Mouse (Mus musculus): ENCODE data around the gene Tubg1. TPM values are rescaled to one million over a fixed set of nuclear protein-coding genes. Genes with fewer than 3 reads are reported as not detected.
"Not testable (repeated sequence)": the region's sequence is repeated elsewhere in the genome, so short reads cannot be mapped to it uniquely, and the experiment has no call there.

Tubg1 gene
- polyA plus RNA-seq, 1 experiment from 2014 or later: 145 TPM

GRCm38 (mm10) chr11:101151063-101151462, 31.3 kb downstream of the Tubg1 start:
- H3K4me3 ChIP-seq: no peak overlapping the region
- no peak overlapping the region for H3K27ac ChIP-seq
- DNase-seq (ENCODE audit: low spot score): no peak
- H3K4me1 ChIP-seq: peaks cover 30% of the 10 kb centered on the region
- no peaks in the 10 kb centered on the region for H3K9me3 ChIP-seq (replicated peaks)
- 61% methylated on average over 2 of the region's 2 CpGs for WGBS
- no peaks in the 10 kb centered on the region for H3K36me3 ChIP-seq
- H3K27me3 ChIP-seq (ENCODE audit: low read depth, poor library complexity, severe bottlenecking): peaks cover 7% of the 10 kb centered on the region

GRCm38 (mm10) chr11:101152825-101153224, 33.1 kb downstream of the Tubg1 start:
- Histone ChIP-seq H3K9me3 (replicated peaks) (no peaks in the 10 kb centered on the region), H3K27ac (no peak overlapping the region), H3K4me3 (no peak overlapping the region), H3K27me3 (ENCODE audit: low read depth, poor library complexity, severe bottlenecking) (peaks cover 22% of the 10 kb centered on the region), H3K4me1 (peaks cover 30% of the 10 kb centered on the region), H3K36me3 (no peaks in the 10 kb centered on the region)
- WGBS: 76% methylated on average over 1 of the region's 1 CpGs
- no peak for DNase-seq (ENCODE audit: low spot score)

GRCm38 (mm10) chr11:101154648-101155047, 34.9 kb downstream of the Tubg1 start:
- no peaks in the 10 kb centered on the region for H3K9me3 ChIP-seq (replicated peaks)
- H3K36me3 ChIP-seq: no peaks in the 10 kb centered on the region
- peaks cover 17% of the 10 kb centered on the region for H3K4me1 ChIP-seq
- no peak overlapping the region for H3K4me3 ChIP-seq
- no peak overlapping the region for H3K27ac ChIP-seq
- no peak for DNase-seq (ENCODE audit: low spot score)
- H3K27me3 ChIP-seq (ENCODE audit: low read depth, poor library complexity, severe bottlenecking): peaks cover 30% of the 10 kb centered on the region

GRCm38 (mm10) chr11:101155151-101155550, 35.4 kb downstream of the Tubg1 start:
- Histone ChIP-seq H3K4me3 (no peak overlapping the region), H3K9me3 (replicated peaks) (no peaks in the 10 kb centered on the region), H3K4me1 (peaks cover 13% of the 10 kb centered on the region), H3K36me3 (no peaks in the 10 kb centered on the region), H3K27ac (no peak overlapping the region), H3K27me3 (ENCODE audit: low read depth, poor library complexity, severe bottlenecking) (peaks cover 30% of the 10 kb centered on the region)
- WGBS: 60% methylated on average over 6 of the region's 6 CpGs
- DNase-seq (ENCODE audit: low spot score): no peak

GRCm38 (mm10) chr11:101155728-101156371, 36.1 kb downstream of the Tubg1 start, which contains the start of gene Tubg2:
Gene Tubg2, plus strand, starts transcription at chr11:101155907.
- Histone ChIP-seq H3K4me1 (peaks cover 13% of the 10 kb centered on the region), H3K9me3 (replicated peaks) (no peaks in the 10 kb centered on the region), H3K36me3 (no peaks in the 10 kb centered on the region), H3K27ac (peak within 1 kb of the TSS; percentile 70), H3K4me3 (peak within 1 kb of the TSS; percentile 50), H3K27me3 (ENCODE audit: low read depth, poor library complexity, severe bottlenecking) (peaks cover 37% of the 10 kb centered on the region)
- 2% methylated on average over 36 of the region's 36 CpGs for WGBS
- DNase-seq (ENCODE audit: low spot score): peak; percentile 71

GRCm38 (mm10) chr11:101160151-101160550, 40.4 kb downstream of the Tubg1 start:
- WGBS: 78% methylated on average over 10 of the region's 10 CpGs

GRCm38 (mm10) chr11:101160981-101161505, 41.3 kb downstream of the Tubg1 start:
- H3K9me3 ChIP-seq (replicated peaks); H3K27ac ChIP-seq; H3K4me3 ChIP-seq; DNase-seq (ENCODE audit: low spot score); H3K36me3 ChIP-seq: not testable (repeated sequence)
- 79% methylated on average over 8 of the region's 8 CpGs for WGBS
- Histone ChIP-seq H3K4me1 (peaks cover 38% of the 10 kb centered on the region), H3K27me3 (ENCODE audit: low read depth, poor library complexity, severe bottlenecking) (peaks cover 83% of the 10 kb centered on the region)

More at GRCm38 (mm10) chr11:101160151-101160550, 40.4 kb downstream of the Tubg1 start:
- H3K27ac ChIP-seq; DNase-seq (ENCODE audit: low spot score); H3K36me3 ChIP-seq; H3K9me3 ChIP-seq (replicated peaks); H3K4me3 ChIP-seq: not testable (repeated sequence)
- peaks cover 78% of the 10 kb centered on the region for H3K27me3 ChIP-seq (ENCODE audit: low read depth, poor library complexity, severe bottlenecking)
- peaks cover 38% of the 10 kb centered on the region for H3K4me1 ChIP-seq

GRCm38 (mm10) chr11:101161551-101161950, 41.8 kb downstream of the Tubg1 start:
- H3K36me3 ChIP-seq: peaks cover 7% of the 10 kb centered on the region
- no peak overlapping the region for H3K27ac ChIP-seq
- no peak for DNase-seq (ENCODE audit: low spot score)
- H3K4me1 ChIP-seq: peaks cover 32% of the 10 kb centered on the region
- peaks cover 83% of the 10 kb centered on the region for H3K27me3 ChIP-seq (ENCODE audit: low read depth, poor library complexity, severe bottlenecking)
- no peak overlapping the region for H3K4me3 ChIP-seq
- 89% methylated on average over 15 of the region's 15 CpGs for WGBS
- H3K9me3 ChIP-seq (replicated peaks): no peaks in the 10 kb centered on the region

- H3K4me1 ChIP-seq: peaks cover 32% of the 10 kb centered on the region
- no peaks in the 10 kb centered on the region for H3K9me3 ChIP-seq (replicated peaks)
- 47% methylated on average over 5 of the region's 5 CpGs for WGBS
- H3K27me3 ChIP-seq (ENCODE audit: low read depth, poor library complexity, severe bottlenecking): peaks cover 85% of the 10 kb centered on the region
- no peak for DNase-seq (ENCODE audit: low spot score)
- no peak overlapping the region for H3K4me3 ChIP-seq
- peaks cover 7% of the 10 kb centered on the region for H3K36me3 ChIP-seq
- no peak overlapping the region for H3K27ac ChIP-seq
These were observed 42.6 kb downstream of the Tubg1 start for GRCm38 (mm10) chr11:101162301-101162700.

GRCm38 (mm10) chr11:101162772-101163171, 43.0 kb downstream of the Tubg1 start:
- peaks cover 7% of the 10 kb centered on the region for H3K36me3 ChIP-seq
- DNase-seq (ENCODE audit: low spot score): no peak
- 51% methylated on average over 5 of the region's 5 CpGs for WGBS

GRCm38 (mm10) chr11:101163476-101164350, 44.0 kb downstream of the Tubg1 start:
- peak overlapping the region; percentile 52 for H3K4me3 ChIP-seq
- H3K9me3 ChIP-seq (replicated peaks): no peaks in the 10 kb centered on the region
- no peak for DNase-seq (ENCODE audit: low spot score)
- peaks cover 7% of the 10 kb centered on the region for H3K36me3 ChIP-seq
- 3% methylated on average over 49 of the region's 49 CpGs for WGBS
- H3K27me3 ChIP-seq (ENCODE audit: low read depth, poor library complexity, severe bottlenecking): peaks cover 89% of the 10 kb centered on the region
- peaks cover 38% of the 10 kb centered on the region for H3K4me1 ChIP-seq
- H3K27ac ChIP-seq: peak overlapping the region; percentile 67

More at GRCm38 (mm10) chr11:101162772-101163171, 43.0 kb downstream of the Tubg1 start:
- Histone ChIP-seq H3K27ac (no peak overlapping the region), H3K4me1 (peaks cover 36% of the 10 kb centered on the region), H3K4me3 (no peak overlapping the region), H3K9me3 (replicated peaks) (no peaks in the 10 kb centered on the region), H3K27me3 (ENCODE audit: low read depth, poor library complexity, severe bottlenecking) (peaks cover 85% of the 10 kb centered on the region)

- Histone ChIP-seq H3K27me3 (ENCODE audit: low read depth, poor library complexity, severe bottlenecking) (peaks cover 92% of the 10 kb centered on the region), H3K9me3 (replicated peaks) (no peaks in the 10 kb centered on the region), H3K4me1 (peaks cover 38% of the 10 kb centered on the region), H3K27ac (peak overlapping the region; percentile 67), H3K36me3 (peaks cover 7% of the 10 kb centered on the region), H3K4me3 (peak overlapping the region; percentile 52)
- 1% methylated on average over 21 of the region's 21 CpGs for WGBS
- no peak for DNase-seq (ENCODE audit: low spot score)
These were observed 44.6 kb downstream of the Tubg1 start for GRCm38 (mm10) chr11:101164351-101164665.
